Mouse (Mus musculus) heart, embryonic 12.5 days (tissue): ENCODE results near the gene Aldh6a1. TPM values are rescaled to one million over a fixed set of nuclear protein-coding genes. Genes with fewer than 3 reads are reported as not detected.

ENCODE experiments used
- ATAC-seq: fragments of 200-750 bp; cut with Nextera tagmentation; 2 replicates; pipeline ENCODE4 v1.8.0; 2017; ENCODE audit warnings: moderate TSS enrichment, moderate library complexity; ENCODE audit not compliant: insufficient number of reproducible peaks, low FRiP score
- H3K27ac ChIP-seq: fragments of 300-500 bp; sonication (generic); 2 replicates; pipeline ENCODE4 v1.5.1; 2016; ENCODE audit warnings: mild to moderate bottlenecking, moderate library complexity; ENCODE audit not compliant: poor library complexity, severe bottlenecking
- H3K27me3 ChIP-seq: fragments of 300-500 bp; sonication (generic); replicated peaks from 2 replicates; pipeline ENCODE4 v1.6.1; 2016; ENCODE audit warnings: mild to moderate bottlenecking, moderate library complexity
- H3K36me3 ChIP-seq: fragments of 300-500 bp; sonication (generic); 2 replicates; pipeline ENCODE4 v1.6.1; 2016; ENCODE audit warnings: mild to moderate bottlenecking, moderate library complexity
- H3K4me1 ChIP-seq: fragments of 300-500 bp; sonication (generic); replicated peaks from 2 replicates; pipeline ENCODE4 v1.6.1; 2016; ENCODE audit warnings: mild to moderate bottlenecking
- H3K4me2 ChIP-seq: fragments of 300-500 bp; sonication (generic); 2 replicates; pipeline ENCODE4 v1.6.1; 2016; ENCODE audit warnings: mild to moderate bottlenecking, moderate library complexity
- H3K4me3 ChIP-seq: fragments of 300-500 bp; sonication (generic); 2 replicates; pipeline ENCODE4 v1.5.1; 2016; ENCODE audit warnings: mild to moderate bottlenecking
- H3K9ac ChIP-seq: fragments of 300-500 bp; sonication (generic); 2 replicates; pipeline ENCODE4 v1.6.1; 2016; ENCODE audit warnings: mild to moderate bottlenecking, moderate library complexity
- H3K9me3 ChIP-seq: fragments of 300-500 bp; sonication (generic); replicated peaks from 2 replicates; pipeline ENCODE4 v1.6.1; 2016; ENCODE audit warnings: mild to moderate bottlenecking, moderate library complexity
- WGBS: fragments of 180-500 bp; shearing (Covaris S2); methylation state at CpG from one replicate; pipeline ENCODE4 v1.1.7; 2016; 5-methylcytosine and 5-hydroxymethylcytosine counted together
- polyA plus RNA-seq: library from polyadenylated mRNA; unstranded; fragments of >200 nt; fragmentation: Nextera tagmentation; extraction: Ambion mirVana; gene quantifications from 2 replicates; pipeline ENCODE4 v1.2.1, GENCODE M21; 2016

The Aldh6a1 gene
- 43.6 and 43.9 TPM in 2 replicates for polyA plus RNA-seq

DNA sequence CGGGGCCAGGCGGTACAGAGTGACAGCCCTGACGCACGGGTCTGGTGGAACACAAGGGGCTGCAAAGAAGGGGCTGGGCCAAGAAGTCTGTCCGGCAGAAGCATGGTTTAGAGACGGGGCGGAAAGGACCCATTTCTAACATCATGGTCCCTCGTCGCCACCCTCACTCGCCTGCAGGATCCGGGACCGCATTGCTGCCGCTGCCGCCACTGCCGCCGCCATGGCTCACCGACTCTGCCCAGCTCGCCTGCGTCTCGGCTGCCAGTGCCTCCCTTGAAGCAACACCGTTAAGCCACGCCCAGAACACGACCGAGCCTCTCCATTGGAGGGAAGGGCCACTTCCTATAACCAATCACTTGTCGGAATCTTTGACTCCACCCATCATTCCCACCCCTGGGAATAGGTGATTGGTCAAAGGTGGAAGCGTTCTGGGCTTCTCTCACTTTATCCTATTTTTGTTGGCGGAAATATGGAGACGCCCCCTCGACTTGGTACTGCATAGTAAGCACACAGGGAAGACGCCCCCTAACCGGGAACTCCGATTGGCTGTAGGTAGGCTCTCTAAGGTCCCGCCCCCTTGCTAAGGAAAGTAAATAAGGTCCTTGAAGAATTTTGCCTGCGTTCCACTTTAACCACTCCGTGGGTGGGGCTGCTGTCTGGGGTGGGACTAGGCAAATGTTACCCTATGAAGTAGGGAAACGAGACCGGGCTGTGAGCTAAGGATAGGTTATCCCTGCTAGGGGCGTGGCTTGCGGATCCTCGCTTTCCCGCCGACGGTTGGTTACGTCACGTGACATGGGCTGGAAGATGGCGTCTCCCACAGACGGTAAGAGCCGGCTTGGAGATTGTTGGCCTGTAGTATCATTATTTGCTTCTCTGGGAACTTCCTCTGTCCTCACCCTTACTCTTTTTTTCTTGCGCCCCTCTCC is at the start of gene Aldh6a1, which contains the start of gene Lin52:
Aldh6a1 (minus strand) TSS at position 287 of the 929 bp plus-strand sequence.
Lin52 (plus strand) TSS at position 705 of the 929 bp plus-strand sequence.
- 0% methylated on average over 49 of the region's 49 CpGs for WGBS
- Histone ChIP-seq H3K9ac (peak within 1 kb of the TSS; percentile 84), H3K4me3 (peak within 1 kb of the TSS; percentile 67), H3K27me3 (no peaks in the 10 kb centered on the region), H3K9me3 (no peaks in the 10 kb centered on the region), H3K36me3 (no peaks in the 10 kb centered on the region), H3K27ac (peak within 1 kb of the TSS; percentile 82), H3K4me1 (peaks cover 32% of the 10 kb centered on the region), H3K4me2 (peak within 1 kb of the TSS; percentile 100)
- peak; percentile 98 for ATAC-seq

DNA sequence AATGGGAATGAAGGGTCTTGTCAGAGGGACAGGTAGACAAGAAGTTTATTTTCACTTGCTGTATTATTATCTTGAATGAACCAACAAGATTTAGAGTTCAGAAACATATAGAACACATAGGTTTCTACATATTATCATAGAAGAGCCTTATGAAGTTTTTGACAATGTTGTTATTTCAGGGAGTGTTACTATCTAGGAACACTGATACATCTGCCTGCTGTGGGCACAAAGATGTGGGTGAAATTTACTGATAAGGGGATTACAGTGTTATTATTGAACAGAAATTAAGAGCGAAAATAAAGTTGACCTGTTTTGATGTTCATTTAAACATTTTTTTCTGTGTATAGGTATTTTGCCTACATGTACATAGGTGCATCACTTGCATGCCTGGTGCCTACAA is 46.0 kb upstream of the Aldh6a1 start:
- Histone ChIP-seq H3K9me3 (no peaks in the 10 kb centered on the region), H3K4me2 (no peak overlapping the region), H3K36me3 (no peaks in the 10 kb centered on the region), H3K4me3 (no peak overlapping the region), H3K27ac (no peak overlapping the region), H3K4me1 (0 out of 2 replicates have a peak, but pooled peaks cover 9% of the 10 kb centered on the region), H3K27me3 (no peaks in the 10 kb centered on the region), H3K9ac (no peak overlapping the region)
- WGBS: 84% methylated on average over 1 of the region's 1 CpGs
- no peak for ATAC-seq

DNA sequence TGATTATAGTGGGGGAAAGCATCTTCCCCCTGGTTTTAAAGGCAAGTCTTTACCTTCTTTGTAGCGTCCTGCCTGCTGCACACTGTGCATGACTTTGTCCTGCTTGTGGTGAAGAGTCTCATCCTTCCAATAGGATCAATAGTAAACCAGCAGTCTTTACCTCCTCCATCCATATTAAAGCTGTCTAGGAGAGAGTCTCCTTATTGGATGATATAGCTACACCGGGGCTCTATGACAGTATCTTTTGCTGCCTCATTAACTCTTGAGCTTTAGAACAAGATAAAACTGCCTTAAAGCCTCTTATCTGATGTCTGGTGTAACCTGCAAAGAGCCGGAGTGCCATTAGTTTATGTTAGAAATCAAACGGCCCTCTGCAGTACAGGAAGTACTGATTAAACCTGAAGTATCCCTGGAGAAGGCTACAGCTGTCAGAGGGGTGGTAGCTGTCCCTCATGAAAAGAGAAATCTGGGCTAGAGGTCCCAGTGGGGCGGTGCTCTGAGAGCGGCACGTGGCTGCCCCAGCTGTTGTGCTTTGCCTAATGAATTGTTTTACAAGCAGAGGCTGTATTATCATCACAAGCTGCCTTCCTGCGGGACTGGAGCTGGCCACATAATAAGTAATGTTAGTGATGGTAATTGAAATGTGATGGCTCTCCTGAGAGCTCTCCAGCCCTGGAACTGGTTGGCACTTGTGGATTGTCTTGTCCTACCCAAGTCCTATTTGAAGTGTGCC is 36.7 kb upstream of the Aldh6a1 start:
- Histone ChIP-seq H3K36me3 (peaks cover 6% of the 10 kb centered on the region; the same call in 1 of the 2 replicates), H3K9me3 (no peaks in the 10 kb centered on the region), H3K4me1 (peaks cover 8% of the 10 kb centered on the region), H3K9ac (no peak overlapping the region), H3K27ac (no peak overlapping the region), H3K4me3 (no peak overlapping the region), H3K4me2 (no peak overlapping the region), H3K27me3 (no peaks in the 10 kb centered on the region)
- WGBS: 23% methylated on average over 8 of the region's 8 CpGs
- no peak for ATAC-seq

DNA sequence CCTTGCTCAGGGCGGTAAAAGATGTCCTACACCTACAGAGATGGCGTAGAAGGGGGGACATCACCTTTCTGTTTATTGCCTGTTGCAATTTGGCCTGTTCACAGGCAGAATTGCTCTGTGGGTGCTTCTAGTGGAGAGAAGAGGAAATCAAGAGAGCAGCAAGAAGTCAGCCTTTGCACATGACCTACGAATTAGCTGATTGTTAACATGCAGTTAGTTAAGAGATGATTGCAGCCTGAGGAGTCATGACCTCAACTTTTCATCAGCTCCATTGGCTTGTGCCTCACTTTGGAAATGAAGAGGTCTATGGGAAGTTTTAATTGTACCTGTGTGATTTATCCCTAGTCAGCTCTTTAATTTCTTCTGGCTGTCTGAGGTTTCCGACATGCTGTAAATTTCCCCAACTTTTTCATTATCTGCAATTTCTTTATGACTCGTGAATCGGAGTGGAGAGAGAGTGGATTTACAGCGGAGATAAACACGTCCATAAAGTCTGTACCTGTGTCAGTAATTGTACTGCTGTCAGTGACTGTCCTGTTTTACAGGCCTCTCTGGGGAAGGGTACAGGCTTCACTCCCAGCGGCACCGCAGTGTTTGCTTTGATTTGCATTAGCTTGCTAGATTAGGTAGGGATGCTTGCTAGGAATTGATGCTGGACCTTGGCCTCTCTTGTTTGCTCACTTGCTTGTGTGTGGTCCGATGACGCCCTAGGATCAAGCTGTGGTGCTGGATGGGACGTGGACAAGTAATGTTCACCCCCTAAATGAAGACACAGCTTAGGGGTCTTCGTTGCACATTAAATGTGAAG is 32.2 kb upstream of the Aldh6a1 start:
- Histone ChIP-seq H3K9ac (no peak overlapping the region), H3K4me3 (no peak overlapping the region), H3K4me2 (no peak overlapping the region), H3K27ac (no peak overlapping the region), H3K9me3 (no peaks in the 10 kb centered on the region), H3K36me3 (peaks cover 16% of the 10 kb centered on the region), H3K27me3 (no peaks in the 10 kb centered on the region), H3K4me1 (peaks cover 10% of the 10 kb centered on the region)
- WGBS: 88% methylated on average over 14 of the region's 14 CpGs
- ATAC-seq: no peak

DNA sequence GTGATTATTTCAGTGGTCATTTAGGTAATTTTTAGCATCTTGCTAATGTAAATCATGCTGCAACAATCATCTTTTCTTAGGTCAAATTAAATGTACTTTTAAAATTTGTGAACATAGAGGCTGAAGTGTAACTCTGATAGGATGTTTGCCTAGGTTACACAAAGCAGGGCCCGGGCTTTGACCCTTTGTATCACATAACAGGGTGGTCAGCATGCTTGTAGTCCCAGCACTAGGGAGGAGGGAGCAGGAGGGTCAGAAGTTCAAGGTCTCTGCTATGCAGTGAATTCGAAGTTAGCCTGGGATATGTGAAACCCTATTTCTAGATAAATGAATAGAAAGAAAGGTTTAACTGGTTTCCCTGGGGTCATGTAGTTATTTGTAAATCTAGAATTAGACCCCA is 30.4 kb upstream of the Aldh6a1 start:
- 75% methylated on average over 2 of the region's 2 CpGs for WGBS
- ATAC-seq: no peak

DNA sequence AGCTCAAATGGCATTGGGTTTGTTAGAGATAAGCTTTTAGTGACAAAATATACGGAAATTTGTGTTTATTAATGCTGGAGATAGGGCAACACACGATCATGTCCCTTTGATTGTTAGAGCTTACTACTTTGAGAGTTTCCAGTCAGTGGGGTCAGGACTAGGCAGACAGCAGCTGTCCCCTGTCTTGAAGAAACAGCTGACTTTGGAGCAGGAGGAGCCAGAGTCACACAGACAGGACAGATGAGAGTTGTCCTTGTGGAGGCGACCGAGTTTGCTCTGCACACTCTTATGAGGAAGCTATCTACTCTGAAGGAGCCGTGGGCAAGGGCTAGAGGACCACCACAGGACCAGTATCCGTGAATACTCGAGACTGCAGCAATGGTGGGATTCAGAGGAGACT is 28.1 kb upstream of the Aldh6a1 start:
- no peak overlapping the region for H3K9ac ChIP-seq

More for the DNA sequence above, 30.4 kb upstream of the Aldh6a1 start:
- Histone ChIP-seq H3K9me3 (no peaks in the 10 kb centered on the region), H3K4me1 (0 out of 2 replicates have a peak, but pooled peaks cover 2% of the 10 kb centered on the region), H3K9ac (no peak overlapping the region), H3K36me3 (peaks cover 18% of the 10 kb centered on the region), H3K4me2 (no peak overlapping the region), H3K27me3 (no peaks in the 10 kb centered on the region), H3K4me3 (no peak overlapping the region), H3K27ac (no peak overlapping the region)

DNA sequence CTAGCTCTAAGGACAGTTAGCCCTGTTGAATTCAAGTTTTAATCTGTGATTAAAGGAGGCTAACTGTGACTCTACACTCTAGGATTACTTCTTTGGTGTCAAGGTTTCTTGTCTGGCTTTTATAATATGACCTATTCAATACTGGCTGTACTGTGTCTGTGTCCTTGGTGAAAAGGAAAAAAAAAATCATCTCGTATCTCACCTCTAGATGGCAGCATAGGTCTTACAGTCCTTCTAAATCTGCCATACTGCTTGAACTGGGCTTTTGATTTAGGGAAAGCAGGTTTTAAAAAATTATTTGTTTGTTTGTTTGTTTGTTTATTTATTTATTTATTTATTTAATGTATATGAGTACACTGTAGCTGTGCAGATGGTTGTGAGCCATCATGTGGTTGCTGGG is 17.9 kb upstream of the Aldh6a1 start:
- Histone ChIP-seq H3K36me3 (peaks cover 23% of the 10 kb centered on the region), H3K27ac (no peak overlapping the region), H3K9me3 (no peaks in the 10 kb centered on the region), H3K27me3 (no peaks in the 10 kb centered on the region), H3K4me3 (no peak overlapping the region), H3K4me1 (no peaks in the 10 kb centered on the region), H3K9ac (no peak overlapping the region), H3K4me2 (no peak overlapping the region)
- ATAC-seq: no peak
- 0% methylated on average over 1 of the region's 1 CpGs for WGBS

More for the DNA sequence above, 28.1 kb upstream of the Aldh6a1 start:
- Histone ChIP-seq H3K36me3 (peaks cover 25% of the 10 kb centered on the region), H3K9me3 (no peaks in the 10 kb centered on the region), H3K27me3 (no peaks in the 10 kb centered on the region), H3K4me1 (0 out of 2 replicates have a peak, but pooled peaks cover 2% of the 10 kb centered on the region), H3K4me2 (no peak overlapping the region), H3K4me3 (no peak overlapping the region), H3K27ac (no peak overlapping the region)
- 87% methylated on average over 7 of the region's 7 CpGs for WGBS
- ATAC-seq: no peak

DNA sequence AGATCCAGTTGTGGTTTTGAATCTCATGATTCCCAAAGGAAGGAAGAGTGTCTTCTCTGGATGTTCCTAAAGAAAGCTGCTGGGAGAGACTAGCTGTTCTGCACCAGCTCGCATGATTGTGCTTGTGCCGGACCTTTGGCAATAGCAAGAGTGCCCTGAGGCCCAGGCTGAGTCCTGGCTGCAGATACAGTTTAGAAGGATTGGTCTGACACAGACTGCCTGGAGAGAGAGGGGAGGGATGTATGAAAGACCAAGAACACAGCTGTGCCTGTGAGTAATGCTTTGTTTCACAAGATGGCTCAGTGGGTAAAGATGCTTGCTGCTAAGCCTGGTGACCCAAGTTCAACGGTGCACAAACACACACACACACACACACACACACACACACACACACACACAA is 12.1 kb upstream of the Aldh6a1 start:
- Histone ChIP-seq H3K4me2 (no peak overlapping the region), H3K27ac (no peak overlapping the region), H3K36me3 (peaks cover 47% of the 10 kb centered on the region), H3K9me3 (no peaks in the 10 kb centered on the region), H3K4me3 (no peak overlapping the region), H3K4me1 (no peaks in the 10 kb centered on the region), H3K9ac (no peak overlapping the region), H3K27me3 (no peaks in the 10 kb centered on the region)
- WGBS: 89% methylated on average over 3 of the region's 3 CpGs
- ATAC-seq: no peak

DNA sequence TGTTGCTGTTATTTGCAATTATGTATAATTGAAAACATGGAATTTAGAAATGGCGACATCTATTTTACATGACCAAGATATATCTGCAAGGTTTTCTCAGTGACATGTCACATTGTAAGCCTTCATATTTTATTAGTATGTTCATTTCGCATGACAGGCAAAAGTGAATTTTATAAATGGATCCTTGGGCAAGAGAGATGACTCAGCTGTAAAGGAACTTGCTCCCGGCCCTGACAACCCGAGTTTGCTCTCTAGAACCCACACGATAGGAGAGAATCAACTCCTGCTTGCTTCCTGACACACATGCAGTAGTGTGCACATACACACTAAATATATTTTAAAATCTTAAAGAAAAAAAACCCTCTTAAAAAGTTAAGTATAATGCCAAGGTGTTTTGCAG is 10.6 kb upstream of the Aldh6a1 start:
- peaks cover 54% of the 10 kb centered on the region for H3K36me3 ChIP-seq
- whole genome bisulfite sequencing: 91% methylated on average over 5 of the region's 5 CpGs
- no peak overlapping the region for H3K9ac ChIP-seq
- no peaks in the 10 kb centered on the region for H3K27me3 ChIP-seq
- H3K4me3 ChIP-seq: no peak overlapping the region
- no peaks in the 10 kb centered on the region for H3K4me1 ChIP-seq
- H3K4me2 ChIP-seq: no peak overlapping the region
- H3K9me3 ChIP-seq: no peaks in the 10 kb centered on the region
- ATAC-seq: no peak
- no peak overlapping the region for H3K27ac ChIP-seq

DNA sequence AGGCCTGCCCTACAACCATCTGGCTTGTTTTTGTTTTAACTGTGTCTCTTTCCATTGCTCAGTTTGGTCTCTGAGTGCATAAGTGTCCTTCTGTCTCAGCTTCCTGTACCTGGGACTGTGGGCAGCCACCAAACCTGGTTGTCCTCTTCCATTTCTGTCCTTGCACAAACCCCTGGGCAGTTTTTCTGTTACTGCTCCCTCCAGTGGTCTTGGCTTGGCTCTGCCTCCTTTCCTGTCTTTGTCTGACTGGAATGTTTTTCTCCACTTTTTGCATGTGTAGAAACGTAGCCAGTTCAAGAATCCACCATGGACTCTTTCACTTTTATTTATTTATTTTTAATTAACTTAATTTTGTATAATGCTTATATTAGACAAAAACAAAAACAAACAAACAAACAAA is 9.0 kb upstream of the Aldh6a1 start:
- ATAC-seq: no peak
- peaks cover 4% of the 10 kb centered on the region for H3K4me1 ChIP-seq
- H3K9me3 ChIP-seq: no peaks in the 10 kb centered on the region
- no peak overlapping the region for H3K4me3 ChIP-seq
- no peaks in the 10 kb centered on the region for H3K27me3 ChIP-seq
- no peak overlapping the region for H3K27ac ChIP-seq
- peaks cover 53% of the 10 kb centered on the region for H3K36me3 ChIP-seq
- WGBS: 60% methylated on average over 1 of the region's 1 CpGs
- H3K9ac ChIP-seq: no peak overlapping the region
- no peak overlapping the region for H3K4me2 ChIP-seq
